Mouse (Mus musculus) liver, embryonic 14.5 days (tissue): Measurements from ENCODE around the gene Mdc1. TPM values are rescaled to one million over a fixed set of nuclear protein-coding genes. Genes with fewer than 3 reads are reported as not detected.

ENCODE experiments used
- ATAC-seq: fragments of 200-750 bp; cut with Nextera tagmentation; 2 replicates; pipeline ENCODE4 v1.8.0; 2017; ENCODE audit warnings: moderate number of reproducible peaks, mild to moderate bottlenecking, moderate library complexity; ENCODE audit not compliant: insufficient read depth
- DNase-seq, 3 experiments: peaks; one replicate each; pipeline ENCODE4 v3.0.0-alpha.2; 2012 to 2013; ENCODE audit warnings: low read depth in 3 of 3, low spot score in 3 of 3
- H3K27ac ChIP-seq: fragments of 300-500 bp; sonication (generic); 2 replicates; pipeline ENCODE4 v1.5.1; 2014; ENCODE audit warnings: moderate library complexity, mild to moderate bottlenecking, control low read depth, inconsistent platforms
- H3K27me3 ChIP-seq: fragments of 300-500 bp; sonication (generic); 2 replicates; pipeline ENCODE4 v1.6.1; 2014; ENCODE audit warnings: mild to moderate bottlenecking, low read length, moderate library complexity; ENCODE audit not compliant: control insufficient read depth, insufficient read depth
- H3K36me3 ChIP-seq: fragments of 300-500 bp; sonication (generic); replicated peaks from 2 replicates; pipeline ENCODE4 v1.6.1; 2014; ENCODE audit warnings: low read depth; ENCODE audit not compliant: control insufficient read depth, insufficient read depth
- H3K4me1 ChIP-seq, 2 experiments: fragments of 200-500 bp in 1 of 2; fragments of 300-500 bp in 1 of 2; sonication (generic) in 1 of 2; replicated peaks; 2 replicates each; pipeline ENCODE4 v1.6.1; 2012 to 2014; ENCODE audit warnings: antibody characterized with exemption in 1 of 2, inconsistent platforms in 1 of 2, low read length in 1 of 2; ENCODE audit not compliant: control insufficient read depth in 2 of 2, insufficient read depth in 2 of 2
- H3K4me2 ChIP-seq: fragments of 300-500 bp; sonication (generic); 2 replicates; pipeline ENCODE4 v1.6.1; 2014; ENCODE audit warnings: low read depth, mild to moderate bottlenecking, control low read depth, moderate library complexity
- H3K4me3 ChIP-seq, 2 experiments: fragments of 200-500 bp in 1 of 2; fragments of 300-500 bp in 1 of 2; sonication (generic) in 1 of 2; 2 replicates each; pipeline ENCODE4 v1.5.1; 2012 to 2014; ENCODE audit warnings: low read depth in 2 of 2, low read length in 2 of 2, mild to moderate bottlenecking in 2 of 2, control low read depth in 1 of 2, inconsistent platforms in 1 of 2, moderate library complexity in 1 of 2; ENCODE audit not compliant: insufficient read depth in 1 of 2
- H3K9ac ChIP-seq: fragments of 300-500 bp; sonication (generic); replicated peaks from 2 replicates; pipeline ENCODE4 v1.6.1; 2014; ENCODE audit warnings: mild to moderate bottlenecking, control low read depth, moderate library complexity
- H3K9me3 ChIP-seq: fragments of 300-500 bp; sonication (generic); 2 replicates; pipeline ENCODE4 v1.6.1; 2016; ENCODE audit warnings: low read length, mixed read lengths; ENCODE audit not compliant: control insufficient read depth
- CTCF ChIP-seq: IDR thresholded peaks from 2 replicates; pipeline ENCODE4 v1.5.1; 2016; ENCODE audit warnings: antibody characterized with exemption, low read depth, control low read depth
- EP300 ChIP-seq: IDR thresholded peaks from 2 replicates; pipeline ENCODE4 v1.6.1; 2016; ENCODE audit warnings: antibody characterized with exemption, low read depth
- WGBS: fragments of 180-500 bp; shearing (Covaris S2); extraction: QIAGEN DNeasy Blood & Tissue Kit; methylation state at CpG from one replicate; pipeline ENCODE4 v1.1.7; 2014; ENCODE audit not compliant: insufficient replicate concordance; 5-methylcytosine and 5-hydroxymethylcytosine counted together
- polyA plus RNA-seq, 2 experiments: library from polyadenylated mRNA; depleted of rRNA in 1 of 2; stranded (reverse) in 1 of 2; unstranded in 1 of 2; fragments of >200 nt; fragmentation: Nextera tagmentation in 1 of 2; extraction: Ambion mirVana in 1 of 2; gene quantifications; 2 replicates each; pipeline versions ENCODE4 v1.2.1 to v1.2.3; 2012 to 2014

The Mdc1 gene
- polyA plus RNA-seq, 2 experiments: 6.3 to 10.0 TPM

DNA sequence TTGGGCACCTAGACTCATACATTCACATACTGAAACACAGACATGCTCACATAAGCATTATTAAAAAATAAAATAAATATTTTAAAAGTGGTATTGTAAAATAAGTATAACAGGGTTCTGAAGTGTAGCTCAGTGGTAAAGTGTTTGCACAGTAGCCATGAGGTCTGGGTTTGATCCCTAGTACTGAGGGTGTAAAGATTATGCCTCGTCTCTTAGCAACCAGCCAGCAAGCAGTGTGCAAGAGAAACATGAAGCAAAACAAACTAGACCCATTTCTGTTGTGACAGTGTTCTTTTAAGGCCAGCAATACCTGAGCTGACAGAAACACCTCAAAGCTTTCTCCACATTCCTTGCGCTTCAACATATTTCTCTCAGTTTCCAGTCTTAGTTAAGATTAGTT, 40.4 kb upstream of the Mdc1 start:
- Histone ChIP-seq H3K9ac (no peak overlapping the region), H3K27ac (no peak overlapping the region), H3K4me2 (no peak overlapping the region), H3K36me3 (no peaks in the 10 kb centered on the region), H3K9me3 (no peaks in the 10 kb centered on the region), H3K4me3 (no peak overlapping the region), H3K27me3 (no peaks in the 10 kb centered on the region), H3K4me1 (peaks cover 0 to 10% of the 10 kb centered on the region in 2 experiments; a peak in 1 of 4 replicates)
- WGBS: 60% methylated on average over 2 of the region's 2 CpGs
- ATAC-seq: no peak
- TF ChIP-seq EP300 (no peak), CTCF (no peak)
- no peak for DNase-seq

DNA sequence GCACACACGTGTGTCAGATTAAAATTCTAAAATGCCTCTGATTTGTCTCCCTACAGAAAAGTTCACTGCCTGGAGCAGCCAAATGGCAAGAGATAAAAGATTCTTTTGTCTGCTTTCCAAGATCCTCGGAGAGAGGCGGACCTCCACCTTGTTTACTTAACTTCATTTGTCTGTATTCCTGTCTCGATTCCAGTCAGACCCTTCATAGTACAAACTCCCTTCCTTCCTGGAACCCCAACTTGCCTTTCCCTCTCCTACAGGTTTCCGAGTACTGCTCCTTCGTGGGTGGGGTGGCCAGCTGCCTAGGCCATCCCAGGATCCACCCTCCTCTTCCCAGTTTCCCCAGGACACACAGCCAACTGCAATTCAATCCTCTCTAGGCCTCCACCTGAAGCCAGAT, 38.3 kb upstream of the Mdc1 start:
- H3K27ac ChIP-seq: no peak overlapping the region
- H3K4me2 ChIP-seq: no peak overlapping the region
- H3K4me1 ChIP-seq: 0 out of 4 replicates have a peak, but pooled peaks cover 0 to 4% of the 10 kb centered on the region in 2 experiments
- TF ChIP-seq CTCF (no peak), EP300 (no peak)
- WGBS: 58% methylated on average over 6 of the region's 6 CpGs
- no peaks in the 10 kb centered on the region for H3K9me3 ChIP-seq
- no peak overlapping the region for H3K9ac ChIP-seq
- ATAC-seq (no peak), DNase-seq (no peak)
- H3K27me3 ChIP-seq: no peaks in the 10 kb centered on the region
- H3K4me3 ChIP-seq: no peak overlapping the region
- H3K36me3 ChIP-seq: no peaks in the 10 kb centered on the region

DNA sequence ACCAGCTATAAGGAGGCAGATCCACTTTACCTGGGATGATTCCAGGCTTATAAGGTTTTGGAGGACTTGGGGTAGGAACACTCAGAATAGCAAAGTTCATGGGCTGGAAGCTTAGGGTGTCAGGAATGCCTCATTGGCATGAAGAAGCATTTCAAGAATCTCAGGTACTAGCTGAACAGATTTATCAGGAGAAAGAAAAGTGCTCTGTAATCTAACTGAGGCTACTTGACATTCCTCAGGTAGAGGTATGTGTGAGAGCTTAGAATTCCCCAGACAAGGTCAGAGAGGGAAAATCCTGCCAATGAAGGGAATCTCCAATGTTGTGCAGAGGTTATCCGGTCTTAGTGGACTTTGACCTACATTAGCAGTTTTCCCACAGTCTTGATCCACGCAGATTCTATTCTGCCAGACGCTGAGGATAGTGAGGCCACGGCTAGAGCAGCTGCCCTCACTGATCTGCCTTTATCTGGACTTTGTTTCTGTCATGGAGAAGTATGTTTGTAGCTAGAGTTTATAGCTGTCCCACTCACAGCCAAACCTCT, 37.4 kb upstream of the Mdc1 start:
- no peaks in the 10 kb centered on the region for H3K27me3 ChIP-seq
- no peak for ATAC-seq
- no peaks in the 10 kb centered on the region for H3K36me3 ChIP-seq
- H3K4me2 ChIP-seq: no peak overlapping the region
- H3K27ac ChIP-seq: no peak overlapping the region
- no peak for TF ChIP-seq EP300
- TF ChIP-seq CTCF: no peak
- 53% methylated on average over 4 of the region's 4 CpGs for WGBS
- 0 out of 4 replicates have a peak, but pooled peaks cover 0 to 5% of the 10 kb centered on the region in 2 experiments for H3K4me1 ChIP-seq
- H3K9ac ChIP-seq: no peak overlapping the region
- H3K9me3 ChIP-seq: no peaks in the 10 kb centered on the region
- H3K4me3 ChIP-seq: no peak overlapping the region
- DNase-seq: no peak

DNA sequence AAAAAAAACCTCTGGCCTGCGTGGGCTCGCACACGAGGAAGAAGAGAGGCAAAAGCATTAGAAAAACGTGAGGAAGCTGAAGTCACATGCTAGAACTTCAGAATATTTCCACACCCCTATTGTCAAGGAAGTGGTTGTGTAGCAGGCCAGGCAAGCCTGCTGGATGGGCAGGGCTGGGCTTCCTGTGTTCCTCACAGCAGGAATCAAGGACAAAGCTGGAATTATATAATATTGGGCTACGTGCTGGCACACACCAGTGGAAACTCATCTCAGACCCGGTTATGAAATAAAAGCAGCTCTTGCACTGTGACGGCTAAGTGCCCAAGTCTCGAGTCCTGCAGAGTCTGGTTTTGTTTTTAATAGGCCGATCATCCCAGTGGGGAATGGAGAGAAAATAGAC, 33.2 kb upstream of the Mdc1 start:
- Histone ChIP-seq H3K4me3 (no peak overlapping the region), H3K9ac (no peak overlapping the region), H3K4me1 (peaks cover 0 to 4% of the 10 kb centered on the region in 2 experiments; a peak in 1 of 4 replicates), H3K9me3 (no peaks in the 10 kb centered on the region), H3K27me3 (no peaks in the 10 kb centered on the region), H3K4me2 (no peak overlapping the region), H3K36me3 (no peaks in the 10 kb centered on the region), H3K27ac (no peak overlapping the region)
- 52% methylated on average over 9 of the region's 9 CpGs for WGBS
- ATAC-seq: no peak
- DNase-seq: no peak
- no peak for TF ChIP-seq EP300
- TF ChIP-seq CTCF: no peak

- no peaks in the 10 kb centered on the region for H3K27me3 ChIP-seq
- no peak overlapping the region for H3K4me2 ChIP-seq
- no peak overlapping the region for H3K4me3 ChIP-seq
- no peaks in the 10 kb centered on the region for H3K36me3 ChIP-seq
- no peaks in the 10 kb centered on the region for H3K9me3 ChIP-seq
- peaks cover 0 to 11% of the 10 kb centered on the region in 2 experiments; a peak in 1 of 4 replicates for H3K4me1 ChIP-seq
- WGBS: 79% methylated on average over 11 of the region's 11 CpGs
- TF ChIP-seq CTCF (no peak), EP300 (no peak)
- no peak overlapping the region for H3K9ac ChIP-seq
- DNase-seq: no peak
- no peak for ATAC-seq
- no peak overlapping the region for H3K27ac ChIP-seq
These were observed 31.9 kb upstream of the Mdc1 start for GRCm38 (mm10) chr17:35809395-35809794.
